Mouse (Mus musculus) heart, embryonic 13.5 days (tissue): ENCODE measurements around the gene Auts2. TPM values are rescaled to one million over a fixed set of nuclear protein-coding genes. Genes with fewer than 3 reads are reported as not detected.

ENCODE experiments used
- ATAC-seq: fragments of 200-750 bp; cut with Nextera tagmentation; 2 replicates; pipeline ENCODE4 v1.8.0; 2017; ENCODE audit warnings: moderate TSS enrichment; ENCODE audit not compliant: insufficient number of reproducible peaks, low FRiP score, low TSS enrichment; ENCODE audit errors: extremely low read depth
- H3K27ac ChIP-seq: fragments of 300-500 bp; sonication (generic); replicated peaks from 2 replicates; pipeline ENCODE4 v1.5.1; 2015; ENCODE audit warnings: moderate library complexity, mild to moderate bottlenecking, inconsistent platforms
- H3K27me3 ChIP-seq: fragments of 300-500 bp; sonication (generic); replicated peaks from 2 replicates; pipeline ENCODE4 v1.6.1; 2015; ENCODE audit warnings: mild to moderate bottlenecking, inconsistent platforms
- H3K36me3 ChIP-seq: fragments of 300-500 bp; sonication (generic); 2 replicates; pipeline ENCODE4 v1.6.1; 2015; ENCODE audit warnings: mild to moderate bottlenecking, inconsistent platforms
- H3K4me1 ChIP-seq: fragments of 300-500 bp; sonication (generic); 2 replicates; pipeline ENCODE4 v1.6.1; 2015; ENCODE audit warnings: inconsistent platforms
- H3K4me2 ChIP-seq: fragments of 300-500 bp; sonication (generic); 2 replicates; pipeline ENCODE4 v1.6.1; 2015; ENCODE audit warnings: inconsistent platforms, mild to moderate bottlenecking, moderate library complexity
- H3K4me3 ChIP-seq: fragments of 300-500 bp; sonication (generic); 2 replicates; pipeline ENCODE4 v1.5.1; 2015; ENCODE audit warnings: moderate library complexity, mild to moderate bottlenecking, inconsistent platforms
- H3K9ac ChIP-seq: fragments of 300-500 bp; sonication (generic); 2 replicates; pipeline ENCODE4 v1.6.1; 2015; ENCODE audit warnings: inconsistent platforms, mild to moderate bottlenecking, moderate library complexity
- H3K9me3 ChIP-seq: fragments of 300-500 bp; sonication (generic); 2 replicates; pipeline ENCODE4 v1.6.1; 2016; ENCODE audit warnings: inconsistent platforms
- WGBS: fragments of 180-500 bp; shearing (Covaris S2); methylation state at CpG from one replicate; pipeline ENCODE4 v1.1.7; 2015; ENCODE audit warnings: mixed read lengths; 5-methylcytosine and 5-hydroxymethylcytosine counted together
- polyA plus RNA-seq: library from polyadenylated mRNA; unstranded; fragments of >200 nt; fragmentation: Nextera tagmentation; extraction: Ambion mirVana; gene quantifications from 2 replicates; pipeline ENCODE4 v1.2.1, GENCODE M21; 2015

Gene Auts2
- polyA plus RNA-seq, 1 experiment from 2014 or later, result 13.8 TPM

DNA sequence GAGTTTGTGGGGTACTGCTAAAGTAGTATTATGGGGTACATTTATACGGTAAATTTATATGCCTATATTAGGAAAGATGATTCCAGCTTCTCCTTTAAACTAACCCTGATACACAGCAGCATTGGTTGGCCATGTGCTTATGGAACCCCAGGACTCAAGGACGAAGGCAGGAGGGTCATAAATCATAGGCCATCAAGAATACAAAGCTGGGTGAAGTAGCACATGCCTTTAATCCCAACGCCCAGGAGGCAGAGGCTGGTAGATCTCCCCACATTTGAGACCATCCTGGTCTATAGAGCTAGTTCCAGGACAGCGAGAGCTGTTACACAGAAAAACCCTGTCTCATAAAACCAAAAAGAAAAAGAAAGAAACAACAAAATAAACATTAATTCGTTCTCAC is 307.7 kb downstream of the Auts2 start:
- no peak for ATAC-seq
- 78% methylated on average over 5 of the region's 5 CpGs for WGBS
- no peaks in the 10 kb centered on the region for H3K9me3 ChIP-seq
- peaks cover 19% of the 10 kb centered on the region for H3K4me1 ChIP-seq
- H3K36me3 ChIP-seq, result no peaks in the 10 kb centered on the region
- no peak overlapping the region for H3K9ac ChIP-seq
- no peak overlapping the region for H3K4me2 ChIP-seq
- no peaks in the 10 kb centered on the region for H3K27me3 ChIP-seq
- H3K27ac ChIP-seq, result no peak overlapping the region
- no peak overlapping the region for H3K4me3 ChIP-seq

DNA sequence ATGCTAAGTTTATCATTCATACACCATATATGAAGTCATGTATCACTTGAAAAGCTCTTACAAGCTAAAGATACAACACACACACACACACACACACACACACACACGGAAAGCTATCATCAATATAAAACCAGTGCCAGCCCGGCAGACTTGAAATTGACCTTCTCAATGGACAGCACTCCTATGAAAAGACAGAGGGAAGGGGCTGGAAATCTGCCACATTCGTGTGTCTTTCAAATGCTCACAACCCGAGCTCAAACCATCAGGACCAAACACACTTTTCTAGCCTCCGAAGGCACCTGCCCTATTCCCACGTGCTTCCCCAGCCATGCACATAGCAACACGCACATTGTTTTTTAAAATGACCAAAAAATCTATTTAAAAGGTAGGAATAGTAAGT is 308.7 kb downstream of the Auts2 start:
- Histone ChIP-seq H3K36me3 (no peaks in the 10 kb centered on the region), H3K27ac (no peak overlapping the region), H3K27me3 (no peaks in the 10 kb centered on the region), H3K9ac (no peak overlapping the region), H3K9me3 (no peaks in the 10 kb centered on the region), H3K4me3 (no peak overlapping the region), H3K4me1 (peaks cover 29% of the 10 kb centered on the region), H3K4me2 (no peak overlapping the region)
- WGBS, result 74% methylated on average over 7 of the region's 7 CpGs
- ATAC-seq, result no peak

DNA sequence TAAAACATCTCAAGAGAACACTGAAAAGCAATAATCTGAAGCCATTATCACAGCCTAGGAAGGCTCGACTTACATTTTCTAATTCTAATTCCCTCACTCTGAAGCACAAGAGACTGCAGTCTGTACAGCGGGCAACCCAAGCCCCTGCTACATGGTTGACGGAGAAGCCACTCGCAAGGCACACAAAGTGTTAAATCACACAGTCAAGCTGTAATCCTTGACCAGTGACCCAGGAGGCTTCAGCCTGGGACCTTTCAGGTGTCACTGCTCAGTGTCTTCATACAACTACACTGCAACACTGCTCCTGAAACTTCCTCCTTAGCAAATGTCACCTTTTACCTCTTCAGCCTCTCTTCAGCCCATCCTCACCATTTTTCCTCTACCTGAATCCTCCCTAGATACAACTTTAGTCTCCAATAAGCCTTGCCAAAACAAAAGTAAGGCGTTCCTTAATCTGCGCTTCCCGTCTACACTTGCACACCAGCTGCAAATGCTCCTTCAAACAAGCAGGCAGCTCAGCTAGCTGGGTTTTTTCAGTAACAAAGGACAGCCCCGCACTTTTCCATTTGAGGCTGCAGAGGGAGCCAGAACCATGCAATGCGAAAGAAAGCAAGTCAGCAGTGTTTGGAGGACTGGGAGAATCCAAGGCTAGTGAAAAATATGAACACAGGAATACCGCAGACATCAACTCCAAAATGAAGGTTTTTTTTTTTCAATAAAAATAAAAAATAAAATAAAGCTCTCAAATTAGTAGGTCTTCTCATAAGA is 311.7 kb downstream of the Auts2 start:
- Histone ChIP-seq H3K9ac (peak overlapping the region; percentile 54; the same call in 1 of the 2 replicates), H3K27ac (no peak overlapping the region), H3K4me1 (peaks cover 39% of the 10 kb centered on the region), H3K36me3 (no peaks in the 10 kb centered on the region), H3K27me3 (peaks cover 13% of the 10 kb centered on the region), H3K4me2 (peak overlapping the region; percentile 43), H3K4me3 (no peak overlapping the region), H3K9me3 (no peaks in the 10 kb centered on the region)
- ATAC-seq, result no peak
- WGBS, result 33% methylated on average over 10 of the region's 10 CpGs

DNA sequence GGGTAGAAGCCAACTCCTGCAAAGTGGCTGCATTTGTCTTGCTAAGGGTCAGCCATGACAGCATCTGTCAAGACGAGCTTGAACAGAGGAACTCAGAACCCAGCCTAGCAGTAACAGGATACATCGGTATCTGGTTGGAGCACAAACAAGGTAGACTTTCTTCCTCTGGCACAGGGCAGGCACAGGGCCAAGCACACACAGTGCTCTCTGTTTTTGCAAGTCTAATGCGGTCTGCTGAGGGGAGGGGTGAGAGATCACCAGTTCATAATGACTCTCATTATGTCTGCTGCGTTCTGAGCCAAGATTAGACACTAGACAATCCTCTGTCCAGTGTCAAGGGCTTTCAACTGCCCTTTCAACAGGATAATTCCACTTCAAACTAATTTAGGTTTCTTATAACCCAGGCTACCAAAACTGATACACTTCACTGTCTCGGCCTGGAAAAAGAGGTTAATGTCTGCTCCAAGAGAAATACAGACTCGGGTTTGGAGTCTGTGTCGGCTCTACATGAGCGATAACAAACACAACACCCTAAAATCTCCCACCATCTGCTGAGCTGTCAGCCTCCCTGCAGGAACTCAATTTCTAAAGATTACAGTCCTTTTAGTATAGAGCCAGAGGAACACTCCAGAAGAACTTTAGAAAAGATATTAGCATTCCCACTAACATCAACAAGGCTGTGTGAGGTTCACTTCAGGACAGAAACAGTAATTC is 313.3 kb downstream of the Auts2 start:
- Histone ChIP-seq H3K27me3 (peaks cover 16% of the 10 kb centered on the region), H3K9me3 (peaks cover 4% of the 10 kb centered on the region; the same call in 1 of the 2 replicates), H3K4me3 (no peak overlapping the region), H3K4me2 (peak overlapping the region; percentile 55), H3K36me3 (peaks cover 5% of the 10 kb centered on the region; the same call in 1 of the 2 replicates), H3K27ac (peak overlapping the region; percentile 64), H3K4me1 (peaks cover 39% of the 10 kb centered on the region), H3K9ac (no peak overlapping the region)
- WGBS, result 5% methylated on average over 8 of the region's 8 CpGs
- peak; percentile 76 for ATAC-seq

DNA sequence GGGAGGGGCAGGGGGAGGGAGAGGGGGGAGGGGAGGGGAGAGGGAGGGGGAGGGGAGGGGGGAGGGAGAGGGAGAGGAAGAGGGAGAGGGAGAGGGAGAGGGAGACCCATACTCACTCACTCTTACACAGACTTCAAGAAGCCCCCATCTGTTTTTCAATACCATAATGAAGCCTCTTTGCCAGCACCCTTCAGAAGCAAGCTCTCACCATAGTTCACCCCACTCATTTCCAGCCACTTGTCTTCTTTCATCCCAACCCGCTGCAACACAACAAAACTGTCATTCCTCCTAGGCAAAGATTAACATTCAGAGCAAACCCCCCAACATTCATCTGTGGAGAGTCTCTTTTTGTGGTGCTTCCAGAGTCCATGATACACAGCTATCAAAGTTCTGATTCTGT is 314.1 kb downstream of the Auts2 start:
- Histone ChIP-seq H3K4me2 (peak overlapping the region; percentile 55), H3K4me3 (no peak overlapping the region), H3K9me3 (peaks cover 4% of the 10 kb centered on the region; the same call in 1 of the 2 replicates), H3K4me1 (peaks cover 39% of the 10 kb centered on the region), H3K27me3 (peaks cover 16% of the 10 kb centered on the region), H3K36me3 (peaks cover 5% of the 10 kb centered on the region; the same call in 1 of the 2 replicates), H3K9ac (no peak overlapping the region), H3K27ac (peak overlapping the region; percentile 64)
- 52% methylated on average over 1 of the region's 1 CpGs for WGBS
- ATAC-seq, result no peak

DNA sequence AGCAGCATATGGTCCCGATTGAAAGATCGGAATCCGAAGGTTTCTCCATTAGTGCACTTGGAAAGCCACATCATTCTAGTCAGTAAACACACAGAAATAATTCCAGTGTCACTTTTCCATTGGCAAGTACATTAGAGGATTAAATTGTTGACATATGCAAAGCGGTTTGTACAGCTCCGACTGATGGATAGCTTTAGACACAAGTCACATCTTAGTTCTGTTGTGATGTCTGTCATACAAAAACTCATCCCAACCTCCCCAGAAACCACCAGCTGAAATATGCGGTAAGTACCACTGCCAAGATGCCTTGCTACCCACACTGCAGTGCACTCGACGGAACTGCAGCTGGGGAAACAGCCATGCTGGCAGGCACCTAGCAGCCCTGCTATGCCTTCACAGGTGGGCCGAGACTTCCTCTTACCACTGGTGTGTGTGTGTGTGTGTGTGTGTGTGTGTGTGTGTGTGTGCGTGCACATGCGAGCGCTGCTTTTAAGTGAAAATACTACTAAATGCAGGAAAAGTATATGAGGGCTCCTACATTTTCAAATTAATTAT is 322.7 kb downstream of the Auts2 start:
- Histone ChIP-seq H3K9ac (no peak overlapping the region), H3K4me1 (peaks cover 5% of the 10 kb centered on the region; the same call in 1 of the 2 replicates), H3K36me3 (peaks cover 1% of the 10 kb centered on the region; the same call in 1 of the 2 replicates), H3K9me3 (peaks cover 2% of the 10 kb centered on the region; the same call in 1 of the 2 replicates), H3K27me3 (no peaks in the 10 kb centered on the region), H3K27ac (no peak overlapping the region), H3K4me2 (no peak overlapping the region), H3K4me3 (no peak overlapping the region)
- ATAC-seq, result no peak
- 82% methylated on average over 12 of the region's 12 CpGs for WGBS

DNA sequence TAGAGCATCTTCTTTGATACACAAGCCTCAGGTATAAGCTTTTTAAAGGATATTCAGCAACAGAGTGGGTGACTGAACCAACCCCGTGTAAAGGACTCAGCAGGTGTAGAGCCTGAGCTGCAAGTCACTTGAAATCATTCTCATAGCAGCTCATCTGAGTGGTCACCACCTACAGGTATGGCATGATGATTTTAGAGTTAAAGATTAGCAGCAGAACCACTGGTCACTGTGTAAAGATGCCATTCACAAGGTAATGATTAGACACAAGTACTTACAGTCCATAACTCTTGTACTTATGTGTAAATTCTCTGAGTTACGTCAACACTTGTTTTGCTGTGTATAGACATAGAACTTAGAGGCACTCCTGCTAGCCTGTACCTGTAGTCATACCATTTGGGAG is 327.0 kb downstream of the Auts2 start:
- peaks cover 5% of the 10 kb centered on the region; the same call in 1 of the 2 replicates for H3K4me1 ChIP-seq
- H3K27me3 ChIP-seq, result no peaks in the 10 kb centered on the region
- no peak for ATAC-seq
- H3K9me3 ChIP-seq, result no peaks in the 10 kb centered on the region
- H3K36me3 ChIP-seq, result no peaks in the 10 kb centered on the region
- no peak overlapping the region for H3K4me2 ChIP-seq
- H3K4me3 ChIP-seq, result no peak overlapping the region
- no peak overlapping the region for H3K9ac ChIP-seq
- whole genome bisulfite sequencing, result 84% methylated on average over 2 of the region's 2 CpGs
- no peak overlapping the region for H3K27ac ChIP-seq

DNA sequence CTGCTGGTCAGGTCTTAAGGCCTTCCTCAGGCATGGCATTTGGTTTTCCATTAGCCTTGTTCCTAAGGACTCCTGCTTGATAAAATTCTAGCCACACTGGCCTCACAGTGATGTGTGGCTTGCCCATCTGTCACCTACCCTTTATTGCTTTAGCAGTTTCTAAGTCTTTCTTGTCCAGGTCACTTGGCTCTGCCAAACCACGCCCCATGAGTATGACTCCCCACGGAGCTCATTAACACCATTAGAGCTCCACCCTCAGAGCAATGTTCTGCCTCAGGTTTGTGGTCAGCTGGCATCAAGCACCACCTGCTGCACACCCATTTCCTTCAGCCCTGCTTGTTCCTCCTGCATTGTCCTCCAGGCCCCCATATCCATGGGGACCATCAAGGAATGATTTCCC is 330.7 kb downstream of the Auts2 start:
- no peak for ATAC-seq
- H3K9ac ChIP-seq, result no peak overlapping the region
- no peaks in the 10 kb centered on the region for H3K36me3 ChIP-seq
- no peaks in the 10 kb centered on the region for H3K9me3 ChIP-seq
- no peak overlapping the region for H3K4me3 ChIP-seq
- no peak overlapping the region for H3K27ac ChIP-seq
- H3K4me2 ChIP-seq, result no peak overlapping the region
- WGBS, result 75% methylated on average over 2 of the region's 2 CpGs
- no peaks in the 10 kb centered on the region for H3K4me1 ChIP-seq
- H3K27me3 ChIP-seq, result no peaks in the 10 kb centered on the region

DNA sequence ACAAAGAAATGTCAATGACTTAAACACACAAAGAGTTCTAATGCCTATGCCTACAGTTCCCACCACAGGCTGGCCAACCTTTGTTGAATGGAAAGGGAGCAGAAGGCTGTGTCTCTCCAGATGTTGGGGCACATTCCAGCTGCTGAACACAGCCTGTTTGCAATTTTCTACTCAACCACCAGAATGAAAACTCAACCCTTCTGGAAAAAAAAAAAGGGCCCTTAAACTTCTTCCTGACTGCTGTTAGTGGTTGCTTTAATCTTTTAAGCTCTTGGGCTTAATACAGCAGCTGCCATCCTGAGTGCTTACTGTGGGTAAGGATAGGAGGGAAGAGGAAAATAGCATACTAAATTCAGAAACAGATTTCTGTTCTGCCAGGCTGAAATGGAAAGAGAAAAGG is 333.4 kb downstream of the Auts2 start:
- Histone ChIP-seq H3K4me2 (no peak overlapping the region), H3K4me3 (no peak overlapping the region), H3K27me3 (no peaks in the 10 kb centered on the region), H3K27ac (no peak overlapping the region), H3K4me1 (no peaks in the 10 kb centered on the region), H3K9me3 (no peaks in the 10 kb centered on the region), H3K36me3 (no peaks in the 10 kb centered on the region), H3K9ac (no peak overlapping the region)
- ATAC-seq, result no peak

DNA sequence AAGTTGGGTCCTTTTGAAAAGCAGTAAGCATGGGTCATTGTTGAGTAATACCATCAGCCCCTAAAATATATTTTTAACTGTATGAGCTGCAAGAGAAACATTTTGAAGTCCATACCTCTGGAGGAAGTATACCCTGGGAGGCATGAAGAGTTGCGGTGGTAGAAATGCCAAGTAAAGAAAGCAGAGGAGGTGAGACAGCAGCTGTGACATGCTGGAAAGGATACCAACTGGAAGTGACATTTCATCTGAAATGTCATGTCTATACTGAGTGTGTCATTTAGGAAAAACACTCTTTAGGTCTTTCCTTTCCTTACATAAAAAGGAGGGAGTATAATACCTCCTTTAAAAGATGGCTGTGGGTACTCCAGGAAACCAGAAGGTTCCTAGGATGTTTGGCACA is 336.9 kb downstream of the Auts2 start:
- H3K4me3 ChIP-seq, result no peak overlapping the region
- H3K9ac ChIP-seq, result no peak overlapping the region
- no peaks in the 10 kb centered on the region for H3K27me3 ChIP-seq
- H3K9me3 ChIP-seq, result no peaks in the 10 kb centered on the region
- H3K4me1 ChIP-seq, result peaks cover 16% of the 10 kb centered on the region
- no peaks in the 10 kb centered on the region for H3K36me3 ChIP-seq
- ATAC-seq, result no peak
- H3K4me2 ChIP-seq, result no peak overlapping the region
- no peak overlapping the region for H3K27ac ChIP-seq
- WGBS, result 86% methylated on average over 1 of the region's 1 CpGs

DNA sequence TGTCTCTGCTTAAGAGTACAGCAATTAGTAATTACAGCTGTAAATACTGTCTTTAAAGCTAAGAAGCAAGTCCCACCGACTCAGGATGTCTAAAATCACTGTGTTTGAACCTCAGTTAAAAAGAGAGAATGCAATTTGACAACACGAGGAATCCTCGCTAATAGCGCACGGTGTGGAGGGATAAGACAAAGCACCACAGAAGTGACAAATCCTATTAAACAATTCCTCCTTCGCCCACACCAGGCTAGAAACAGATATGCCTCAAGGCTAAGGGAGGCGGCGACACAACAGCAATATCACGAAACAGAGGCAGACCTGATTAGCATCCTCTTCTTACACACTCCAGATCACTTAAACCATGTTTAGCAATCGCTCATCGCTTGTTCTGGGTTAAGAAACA is 339.3 kb downstream of the Auts2 start:
- Histone ChIP-seq H3K4me3 (no peak overlapping the region), H3K4me2 (no peak overlapping the region), H3K27ac (no peak overlapping the region), H3K4me1 (peaks cover 37% of the 10 kb centered on the region), H3K27me3 (no peaks in the 10 kb centered on the region), H3K36me3 (no peaks in the 10 kb centered on the region), H3K9me3 (no peaks in the 10 kb centered on the region), H3K9ac (no peak overlapping the region)
- 68% methylated on average over 11 of the region's 11 CpGs for WGBS
- ATAC-seq, result no peak
